Mouse (Mus musculus) mouse trophoblast stem cell (cell line): ENCODE measurements at regions not wholly inside any gene's neighbourhood (a gene's known extent, or its start where the extent isn't known, plus 50 kb on each side); places are given as distances from the start of the nearest gene placed in this dataset.

ENCODE experiments used
- in situ Hi-C, 2 experiments: fragments of 300-500 bp; cut with MseI, MboI; formaldehyde crosslinking; loops; 2 replicates in 1 of 2; 3 replicates in 1 of 2; pipeline ENCODE4 v1.15.1; 2025

GRCm38 (mm10) chr4:87501791-87502190 lies 271.5 kb upstream of the Slc24a2 start:
- in situ Hi-C loops: no loop called here

GRCm38 (mm10) chr4:87500441-87500840 lies 270.2 kb upstream of the Slc24a2 start:
- in situ Hi-C loops: no loop called here

GRCm38 (mm10) chr4:87487798-87488197 lies 257.5 kb upstream of the Slc24a2 start:
- in situ Hi-C loops: no loop called here

- in situ Hi-C loops: no loop called here
Observed at GRCm38 (mm10) chr4:87475537-87475936, 245.3 kb upstream of the Slc24a2 start.

- in situ Hi-C loops: no loop called here
Observed at GRCm38 (mm10) chr4:87473331-87474039, 243.2 kb upstream of the Slc24a2 start.

GRCm38 (mm10) chr4:87472787-87473186 lies 242.5 kb upstream of the Slc24a2 start:
- in situ Hi-C loops: no loop called here

GRCm38 (mm10) chr4:87471385-87471784 lies 241.1 kb upstream of the Slc24a2 start:
- in situ Hi-C loops: no loop called here

GRCm38 (mm10) chr4:87467600-87467999 lies 237.3 kb upstream of the Slc24a2 start:
- in situ Hi-C loops: no loop called here

- in situ Hi-C loops: no loop called here
Observed at GRCm38 (mm10) chr4:87467018-87467417, 236.7 kb upstream of the Slc24a2 start.

- in situ Hi-C loops: no loop called here
Observed at GRCm38 (mm10) chr4:87461181-87461912, 231.1 kb upstream of the Slc24a2 start.

- in situ Hi-C loops: no loop called here
Observed at GRCm38 (mm10) chr4:87455863-87456578, 225.7 kb upstream of the Slc24a2 start.

- in situ Hi-C loops: no loop called here
Observed at GRCm38 (mm10) chr4:87452122-87452521, 221.8 kb upstream of the Slc24a2 start.

GRCm38 (mm10) chr4:87451251-87451650 lies 221.0 kb upstream of the Slc24a2 start:
- in situ Hi-C loops: no loop called here

GRCm38 (mm10) chr4:87448338-87448737 lies 218.1 kb upstream of the Slc24a2 start:
- in situ Hi-C loops: no loop called here

- in situ Hi-C loops: no loop called here
Observed at GRCm38 (mm10) chr4:87446856-87447255, 216.6 kb upstream of the Slc24a2 start.

- in situ Hi-C loops: no loop called here
Observed at GRCm38 (mm10) chr4:87434136-87434535, 203.9 kb upstream of the Slc24a2 start.

GRCm38 (mm10) chr4:87428374-87428773 lies 198.1 kb upstream of the Slc24a2 start:
- in situ Hi-C loops: no loop called here

- in situ Hi-C loops: no loop called here
Observed at GRCm38 (mm10) chr4:87424066-87424465, 193.8 kb upstream of the Slc24a2 start.

- in situ Hi-C loops: no loop called here
Observed at GRCm38 (mm10) chr4:87422588-87422987, 192.3 kb upstream of the Slc24a2 start.

GRCm38 (mm10) chr4:87403354-87403753 lies 173.1 kb upstream of the Slc24a2 start:
- in situ Hi-C loops: no loop called here

- in situ Hi-C loops: no loop called here
Observed at GRCm38 (mm10) chr4:87402173-87402556, 171.9 kb upstream of the Slc24a2 start.

GRCm38 (mm10) chr4:87401316-87402172 lies 171.3 kb upstream of the Slc24a2 start:
- in situ Hi-C loops: no loop called here
